Mouse (Mus musculus): ENCODE data around the gene Ube2o. TPM values are rescaled to one million over a fixed set of nuclear protein-coding genes. Genes with fewer than 3 reads are reported as not detected.

Ube2o gene
- total and polyA plus RNA-seq, 3 experiments: 6.3 to 41.7 (median 20.1) TPM

DNA sequence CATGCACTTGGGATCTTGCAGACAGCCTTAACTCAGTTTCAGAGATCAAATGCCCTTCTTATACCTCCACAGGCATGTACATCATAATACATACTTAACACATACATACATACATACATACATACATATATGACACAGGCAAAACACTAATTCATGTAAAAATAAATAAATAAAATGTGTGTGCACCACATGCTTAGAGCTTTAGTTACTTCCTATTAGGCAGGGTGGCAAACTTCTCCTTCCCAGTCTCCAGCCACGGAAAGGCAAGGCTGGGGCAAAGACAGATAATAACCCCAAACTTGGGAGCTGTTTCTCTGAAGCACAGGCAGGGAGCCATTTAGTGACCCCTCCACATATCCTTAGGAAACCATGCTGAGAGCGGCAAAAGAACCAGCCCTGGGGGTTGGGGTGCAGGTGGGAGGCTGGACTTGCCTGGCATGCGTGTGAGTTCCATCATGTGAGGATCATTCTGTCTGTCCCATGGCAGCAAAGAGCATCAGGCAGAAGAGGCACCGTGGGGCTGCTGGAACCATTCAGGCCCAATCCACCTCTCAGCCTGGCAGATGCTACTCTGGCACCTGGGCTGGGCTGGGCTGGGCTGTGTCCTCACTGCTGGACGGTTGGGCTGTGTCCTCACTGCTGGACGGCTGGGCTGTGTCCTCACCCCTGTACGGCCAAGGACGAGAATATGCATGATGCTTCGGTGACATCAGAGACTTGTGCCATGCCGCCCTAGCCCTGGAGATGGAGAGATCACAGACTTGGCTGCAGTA, 45.2 kb upstream of the Ube2o start, which contains the start of gene Rhbdf2:
Gene Rhbdf2 (minus strand): TSS at position 721 of the 773 bp plus-strand sequence.
- H3K4me1 ChIP-seq (ENCODE audit: insufficient read depth, low read depth, low read length): peaks cover 52% of the 10 kb centered on the region
- no peaks in the 10 kb centered on the region for H3K36me3 ChIP-seq (replicated peaks)
- TF ChIP-seq TAL1 (conservative IDR thresholded peaks at IDR 0.05; ENCODE audit: low read depth, low read length) (no peak), CTCF (IDR thresholded peaks at IDR 0.05; ENCODE audit: low read depth, low read length) (no peak), GATA1 (IDR thresholded peaks at IDR 0.05; ENCODE audit: borderline replicate concordance, low read length) (no peak), GATA2 (IDR thresholded peaks at IDR 0.05; ENCODE audit: borderline replicate concordance, low read depth, low read length) (no peak), POLR2AphosphoS5 (IDR thresholded peaks at IDR 0.05; ENCODE audit: insufficient replicate concordance, low read depth, low read length) (no peak)
- no peak for DNase-seq (ENCODE audit: low spot score)
- peaks cover 34% of the 10 kb centered on the region for H3K27me3 ChIP-seq (ENCODE audit: insufficient read depth, low read length)
- no peak within 1 kb of the TSS for H3K4me3 ChIP-seq (ENCODE audit: low read depth, low read length)
- H3K9me3 ChIP-seq (replicated peaks): no peaks in the 10 kb centered on the region
- ATAC-seq (ENCODE audit: extremely low read depth, insufficient number of reproducible peaks, low FRiP score, poor library complexity, severe bottlenecking): no peak

GRCm38 (mm10) chr11:116625081-116626000, 44.1 kb upstream of the Ube2o start:
- no peak overlapping the region for H3K4me3 ChIP-seq (ENCODE audit: low read depth, low read length)
- H3K4me1 ChIP-seq (ENCODE audit: insufficient read depth, low read depth, low read length): peaks cover 63% of the 10 kb centered on the region
- H3K36me3 ChIP-seq (replicated peaks): no peaks in the 10 kb centered on the region
- H3K27me3 ChIP-seq (ENCODE audit: insufficient read depth, low read length): peaks cover 38% of the 10 kb centered on the region
- ATAC-seq (ENCODE audit: extremely low read depth, insufficient number of reproducible peaks, low FRiP score, poor library complexity, severe bottlenecking) (no peak), DNase-seq (ENCODE audit: low spot score) (no peak)
- TF ChIP-seq TAL1 (conservative IDR thresholded peaks at IDR 0.05; ENCODE audit: low read depth, low read length): no peak
- no peak for TF ChIP-seq POLR2AphosphoS5 (IDR thresholded peaks at IDR 0.05; ENCODE audit: insufficient replicate concordance, low read depth, low read length)
- TF ChIP-seq CTCF (IDR thresholded peaks at IDR 0.05; ENCODE audit: low read depth, low read length): peak; percentile 53
- TF ChIP-seq GATA2 (IDR thresholded peaks at IDR 0.05; ENCODE audit: borderline replicate concordance, low read depth, low read length): no peak
- H3K9me3 ChIP-seq (replicated peaks): no peaks in the 10 kb centered on the region

- peaks cover 72% of the 10 kb centered on the region for H3K4me1 ChIP-seq (ENCODE audit: insufficient read depth, low read depth, low read length)
- peaks cover 36% of the 10 kb centered on the region for H3K27me3 ChIP-seq (ENCODE audit: insufficient read depth, low read length)
- H3K4me3 ChIP-seq (ENCODE audit: low read depth, low read length): peak overlapping the region; percentile 75
- ATAC-seq (ENCODE audit: extremely low read depth, insufficient number of reproducible peaks, low FRiP score, poor library complexity, severe bottlenecking) (peak; percentile 72), DNase-seq (ENCODE audit: low spot score) (peak; percentile 83)
- H3K36me3 ChIP-seq (replicated peaks): no peaks in the 10 kb centered on the region
- no peaks in the 10 kb centered on the region for H3K9me3 ChIP-seq (replicated peaks)
- TF ChIP-seq POLR2AphosphoS5 (IDR thresholded peaks at IDR 0.05; ENCODE audit: insufficient replicate concordance, low read depth, low read length) (no peak), TAL1 (conservative IDR thresholded peaks at IDR 0.05; ENCODE audit: low read depth, low read length) (no peak), CTCF (IDR thresholded peaks at IDR 0.05; ENCODE audit: low read depth, low read length) (no peak), GATA2 (IDR thresholded peaks at IDR 0.05; ENCODE audit: borderline replicate concordance, low read depth, low read length) (no peak), GATA1 (IDR thresholded peaks at IDR 0.05; ENCODE audit: borderline replicate concordance, low read length) (no peak)
Measured at GRCm38 (mm10) chr11:116624131-116624832, 43.0 kb upstream of the Ube2o start.

DNA sequence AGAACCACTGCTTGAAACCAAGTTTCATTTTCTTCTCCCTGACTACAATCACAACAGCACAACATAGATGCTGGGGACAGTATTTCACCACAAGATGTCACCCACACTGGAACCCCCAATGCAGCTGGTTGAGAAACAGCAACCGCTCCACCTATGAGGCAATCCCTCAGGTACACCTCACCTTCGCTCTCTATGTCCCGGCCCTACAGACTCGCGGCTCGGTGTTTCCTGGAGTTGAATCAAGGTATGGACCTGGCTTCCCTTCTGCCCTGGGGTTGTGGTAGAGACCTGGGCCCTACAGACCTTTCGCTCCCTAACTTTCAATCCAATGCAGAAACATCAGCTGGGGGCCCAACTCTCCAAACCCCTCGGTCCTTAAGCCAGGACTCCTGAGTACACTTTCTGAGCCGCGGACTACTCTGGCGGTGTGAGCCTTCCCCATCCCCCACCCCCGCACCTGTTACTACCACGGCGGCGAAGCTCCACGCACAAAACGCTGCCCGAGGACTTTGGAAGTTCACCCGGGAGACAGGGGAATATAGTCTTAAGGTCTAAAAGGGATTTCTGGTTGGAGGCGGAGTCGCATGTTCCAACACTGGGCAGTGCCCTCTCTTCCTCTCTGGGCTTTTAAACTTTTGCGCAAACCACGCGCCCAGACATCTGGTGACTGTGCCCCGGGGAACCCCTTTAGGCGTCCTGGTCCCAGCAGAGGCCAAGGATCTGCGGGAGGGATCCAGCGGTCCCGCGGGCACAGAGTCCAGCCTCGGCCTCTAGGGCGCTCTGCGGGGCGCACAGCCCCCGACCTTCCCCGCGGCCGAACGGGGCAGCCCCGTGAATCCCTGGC, 42.3 kb upstream of the Ube2o start:
- TF ChIP-seq TAL1 (conservative IDR thresholded peaks at IDR 0.05; ENCODE audit: low read depth, low read length) (no peak), CTCF (IDR thresholded peaks at IDR 0.05; ENCODE audit: low read depth, low read length) (no peak), GATA2 (IDR thresholded peaks at IDR 0.05; ENCODE audit: borderline replicate concordance, low read depth, low read length) (no peak), GATA1 (IDR thresholded peaks at IDR 0.05; ENCODE audit: borderline replicate concordance, low read length) (no peak), POLR2AphosphoS5 (IDR thresholded peaks at IDR 0.05; ENCODE audit: insufficient replicate concordance, low read depth, low read length) (no peak)
- ATAC-seq (ENCODE audit: extremely low read depth, insufficient number of reproducible peaks, low FRiP score, poor library complexity, severe bottlenecking): no peak
- Histone ChIP-seq H3K27me3 (ENCODE audit: insufficient read depth, low read length) (peaks cover 42% of the 10 kb centered on the region), H3K4me3 (ENCODE audit: low read depth, low read length) (peak overlapping the region; percentile 75), H3K9me3 (replicated peaks) (no peaks in the 10 kb centered on the region), H3K36me3 (replicated peaks) (no peaks in the 10 kb centered on the region), H3K4me1 (ENCODE audit: insufficient read depth, low read depth, low read length) (peaks cover 73% of the 10 kb centered on the region)
- DNase-seq (ENCODE audit: low spot score): no peak

DNA sequence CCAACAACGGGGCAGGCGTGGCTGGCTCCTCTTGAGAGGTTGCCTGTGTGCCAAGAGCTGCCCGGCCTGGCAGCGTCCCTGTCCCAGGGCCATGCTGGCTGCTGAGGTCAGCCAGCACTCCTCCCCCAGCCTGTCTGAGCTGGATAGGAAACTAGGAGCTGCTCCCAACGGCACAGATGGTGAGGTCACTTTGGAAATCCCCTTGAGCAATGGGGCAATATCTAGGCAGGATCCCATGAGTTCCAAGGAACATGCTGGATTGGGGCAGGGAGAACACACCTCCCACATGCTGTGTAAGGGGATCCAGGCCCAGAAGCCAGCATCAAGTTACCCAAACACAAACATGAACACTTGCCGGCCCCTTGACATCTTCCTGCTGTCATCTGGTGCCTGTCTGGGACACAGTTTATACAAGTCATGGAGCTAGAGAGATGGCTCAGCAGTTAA, 40.0 kb upstream of the Ube2o start:
- Histone ChIP-seq H3K9me3 (replicated peaks) (no peaks in the 10 kb centered on the region), H3K27me3 (ENCODE audit: insufficient read depth, low read length) (peaks cover 47% of the 10 kb centered on the region), H3K36me3 (replicated peaks) (no peaks in the 10 kb centered on the region), H3K4me3 (ENCODE audit: low read depth, low read length) (no peak overlapping the region), H3K4me1 (ENCODE audit: insufficient read depth, low read depth, low read length) (peaks cover 83% of the 10 kb centered on the region)
- ATAC-seq (ENCODE audit: extremely low read depth, insufficient number of reproducible peaks, low FRiP score, poor library complexity, severe bottlenecking): no peak
- no peak for DNase-seq (ENCODE audit: low spot score)
- TF ChIP-seq CTCF (IDR thresholded peaks at IDR 0.05; ENCODE audit: low read depth, low read length) (no peak), POLR2AphosphoS5 (IDR thresholded peaks at IDR 0.05; ENCODE audit: insufficient replicate concordance, low read depth, low read length) (no peak), GATA1 (IDR thresholded peaks at IDR 0.05; ENCODE audit: borderline replicate concordance, low read length) (no peak), GATA2 (IDR thresholded peaks at IDR 0.05; ENCODE audit: borderline replicate concordance, low read depth, low read length) (no peak), TAL1 (conservative IDR thresholded peaks at IDR 0.05; ENCODE audit: low read depth, low read length) (no peak)

Data from G1E (cell line).